Mouse (Mus musculus) adrenal gland, postnatal 4 days (tissue): ENCODE measurements around the gene Bri3bp. TPM values are rescaled to one million over a fixed set of nuclear protein-coding genes. Genes with fewer than 3 reads are reported as not detected.
"Not testable (repeated sequence)": the region's sequence is repeated elsewhere in the genome, so short reads cannot be mapped to it uniquely, and the experiment has no call there.

Experiments
- DNase-seq, 2 experiments: peaks; one replicate each; pipeline ENCODE4 v3.0.0; 2021 to 2022; ENCODE audit warnings: low spot score in 2 of 2, mixed read lengths in 2 of 2
- total RNA-seq, 2 experiments: library from RNA; stranded (reverse); gene quantifications; 2 replicates each; pipeline ENCODE4 v1.2.3; 2021

The Bri3bp gene
- total RNA-seq, 2 experiments from 2014 or later: 34.2 to 37.0 TPM

- no peak for DNase-seq
Observed at GRCm38 (mm10) chr5:125407910-125408575, 33.3 kb upstream of the Bri3bp start.

GRCm38 (mm10) chr5:125408842-125409241 is 32.5 kb upstream of the Bri3bp start:
- peak; percentile 63 to 69 for DNase-seq

- no peak for DNase-seq
Observed at GRCm38 (mm10) chr5:125409348-125410090, 31.8 kb upstream of the Bri3bp start.

GRCm38 (mm10) chr5:125411972-125412530 is 29.3 kb upstream of the Bri3bp start:
- DNase-seq: no peak

- DNase-seq: not testable (repeated sequence)
Observed at GRCm38 (mm10) chr5:125412536-125412935, 28.8 kb upstream of the Bri3bp start.

GRCm38 (mm10) chr5:125413763-125414162 is 27.6 kb upstream of the Bri3bp start:
- DNase-seq: no peak

GRCm38 (mm10) chr5:125416183-125416582 is 25.2 kb upstream of the Bri3bp start:
- DNase-seq: no peak

GRCm38 (mm10) chr5:125418636-125419035 is 22.7 kb upstream of the Bri3bp start:
- no peak for DNase-seq

- no peak for DNase-seq
Observed at GRCm38 (mm10) chr5:125419124-125419523, 22.2 kb upstream of the Bri3bp start.

GRCm38 (mm10) chr5:125425698-125426276 is 15.6 kb upstream of the Bri3bp start:
- DNase-seq: no peak

GRCm38 (mm10) chr5:125426343-125426742 is 15.0 kb upstream of the Bri3bp start:
- DNase-seq: no peak

- not testable (repeated sequence) for DNase-seq
Observed at GRCm38 (mm10) chr5:125432324-125432723, 9.0 kb upstream of the Bri3bp start.

GRCm38 (mm10) chr5:125433793-125434337 is 7.5 kb upstream of the Bri3bp start, which contains the start of gene Dhx37:
Gene Dhx37 (minus strand): TSS chr5:125434121.
- peak; percentile 80 to 85 for DNase-seq

GRCm38 (mm10) chr5:125434347-125434746 is 7.0 kb upstream of the Bri3bp start:
- DNase-seq: not testable (repeated sequence)

GRCm38 (mm10) chr5:125440583-125441233 is 660 bp upstream of the Bri3bp start:
- DNase-seq: no peak

- no peak for DNase-seq
Observed at GRCm38 (mm10) chr5:125442136-125442995, 998 bp downstream of the Bri3bp start.

- no peak for DNase-seq
Observed at GRCm38 (mm10) chr5:125443335-125443734, 2.0 kb downstream of the Bri3bp start.

GRCm38 (mm10) chr5:125443915-125444314 is 2.5 kb downstream of the Bri3bp start:
- DNase-seq: no peak

- no peak for DNase-seq
Observed at GRCm38 (mm10) chr5:125444554-125444953, 3.2 kb downstream of the Bri3bp start.

GRCm38 (mm10) chr5:125446344-125446743 is 5.0 kb downstream of the Bri3bp start:
- no peak for DNase-seq
